Mouse (Mus musculus) testis, postnatal 14 days (tissue): ENCODE results near the gene Mtx3.

Experiments
- DNase-seq: peaks from one replicate; pipeline ENCODE4 v3.0.0; 2021; ENCODE audit warnings: low spot score

The Mtx3 gene

GRCm38 (mm10) chr13:92884206-92884605, 39.6 kb downstream of the Mtx3 start:
- peak; percentile 1 for DNase-seq

GRCm38 (mm10) chr13:92884930-92885329, 40.4 kb downstream of the Mtx3 start:
- no peak for DNase-seq

GRCm38 (mm10) chr13:92899087-92899486, 54.5 kb downstream of the Mtx3 start:
- no peak for DNase-seq

- DNase-seq, result peak; percentile 17
These were observed 58.7 kb downstream of the Mtx3 start for GRCm38 (mm10) chr13:92903291-92903690.

GRCm38 (mm10) chr13:92905944-92906343, 61.4 kb downstream of the Mtx3 start:
- DNase-seq, result no peak

- DNase-seq, result no peak
These were observed 62.8 kb downstream of the Mtx3 start for GRCm38 (mm10) chr13:92907366-92907765.
